Mouse (Mus musculus) myocyte (in vitro differentiated cells): Measurements from ENCODE around the gene Cfi.

Source experiments
- MYOG ChIP-seq, 3 experiments: IDR thresholded peaks; one replicate each; pipeline ENCODE4 v1.6.1; 2011; ENCODE audit warnings: control low read depth in 2 of 3, low read depth in 2 of 3, mild to moderate bottlenecking in 2 of 3; ENCODE audit not compliant: insufficient read length in 2 of 3, control insufficient read depth in 1 of 3, insufficient read depth in 1 of 3
- POLR2A ChIP-seq: IDR thresholded peaks from one replicate; pipeline ENCODE4 v1.6.1; 2011; ENCODE audit warnings: low read depth, mild to moderate bottlenecking, control low read depth, moderate library complexity; ENCODE audit not compliant: insufficient read length
- TCF12 ChIP-seq: IDR thresholded peaks from one replicate; pipeline ENCODE4 v1.6.1; 2011; ENCODE audit warnings: mild to moderate bottlenecking, control low read depth; ENCODE audit not compliant: poor library complexity, insufficient read depth, severe bottlenecking
- USF1 ChIP-seq: IDR thresholded peaks from one replicate; pipeline ENCODE4 v1.6.1; 2011; ENCODE audit warnings: low read depth, mild to moderate bottlenecking, control low read depth, moderate library complexity

DNA sequence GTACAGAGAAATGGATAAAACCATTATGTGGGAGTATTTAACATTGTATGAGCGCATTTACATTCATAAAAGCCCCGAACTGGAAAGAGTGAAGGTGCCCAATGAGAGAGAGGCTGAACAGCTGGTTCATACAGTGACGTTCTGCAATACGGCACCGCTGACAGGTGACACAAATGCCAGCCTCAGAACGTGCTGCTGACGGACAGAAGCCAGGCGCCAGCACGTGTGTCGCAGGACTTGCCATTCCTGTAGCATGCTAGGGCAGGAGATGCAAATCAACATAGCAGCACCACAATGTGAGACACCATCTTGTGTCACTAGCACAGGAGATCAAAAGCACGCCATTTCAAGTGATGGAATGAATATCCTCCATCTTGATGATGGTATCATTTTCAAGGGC lies 37.1 kb upstream of the Cfi start:
- no peak for TF ChIP-seq TCF12
- TF ChIP-seq POLR2A, result no peak
- peak in 1 of 3 experiments; percentile 13 for TF ChIP-seq MYOG (IDR thresholded peaks at IDR 0.05; ENCODE audit: control insufficient read depth in 1 of 3, insufficient read depth in 1 of 3, insufficient read length in 2 of 3, low read depth in 2 of 3)
- no peak for TF ChIP-seq USF1
